Mouse (Mus musculus): ENCODE measurements at regions not wholly inside any gene's neighbourhood (a gene's known extent, or its start where the extent isn't known, plus 50 kb on each side); places are given as distances from the start of the nearest gene placed in this dataset.

DNA sequence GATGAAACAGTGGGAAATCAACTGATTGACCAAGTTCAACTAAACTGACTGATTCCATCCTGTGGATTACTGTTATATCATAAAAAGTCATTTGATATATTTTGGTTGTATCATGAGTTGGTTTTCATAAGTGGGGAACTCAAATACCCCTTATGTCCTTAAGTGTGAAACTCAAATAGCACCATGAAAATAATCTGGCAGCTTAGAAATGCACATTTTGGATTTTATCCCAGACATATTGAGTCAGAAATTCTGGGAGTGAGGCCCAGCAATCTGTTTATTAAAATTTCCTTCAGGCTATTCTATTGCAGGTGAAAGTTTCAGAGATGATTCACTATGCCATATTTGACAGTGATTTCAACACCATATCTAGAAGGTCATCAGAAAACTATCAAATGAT lies 1573.7 kb downstream of the Pcdh9 start:
- peak; percentile 71 for DNase-seq (ENCODE audit: low read depth, low spot score)

DNA sequence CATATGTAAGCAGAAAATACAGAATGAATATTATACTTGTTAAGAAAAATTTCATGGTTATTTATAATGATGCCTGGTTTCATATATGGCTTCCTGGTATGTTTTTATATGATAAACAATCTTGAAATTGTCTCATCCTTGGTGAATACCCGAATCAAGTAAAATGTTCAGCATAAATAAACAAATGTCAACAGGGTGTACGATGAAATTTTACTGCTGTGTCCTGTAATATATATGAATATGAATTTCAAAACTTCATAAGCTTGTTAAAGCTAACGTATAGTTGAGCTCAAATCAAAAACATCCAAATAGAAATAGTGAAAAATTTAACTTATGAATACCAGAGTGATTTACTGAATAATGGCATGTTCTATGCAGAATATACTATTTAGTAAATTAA lies 1586.5 kb downstream of the Pcdh9 start:
- DNase-seq (ENCODE audit: low read depth, low spot score) = no peak

DNA sequence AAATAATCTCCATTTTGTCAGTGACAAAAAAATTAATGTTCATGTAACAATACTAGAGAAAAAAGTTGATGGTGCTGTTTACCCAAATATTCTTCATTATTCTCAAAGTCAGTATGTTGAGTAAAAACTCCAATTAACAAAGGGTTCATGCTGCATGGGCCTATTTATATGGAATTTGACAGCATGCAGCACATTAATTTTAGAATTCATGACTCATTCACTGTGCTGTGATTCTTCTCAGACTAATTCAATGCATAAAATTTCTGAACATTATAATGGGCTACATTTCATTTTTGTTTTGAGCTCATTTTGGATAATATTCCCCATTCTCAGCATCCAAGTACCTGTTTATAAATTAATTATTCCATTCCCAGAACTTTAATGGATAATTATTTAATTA lies 1619.3 kb downstream of the Pcdh9 start:
- peak; percentile 56 for DNase-seq (ENCODE audit: low read depth, low spot score)

DNA sequence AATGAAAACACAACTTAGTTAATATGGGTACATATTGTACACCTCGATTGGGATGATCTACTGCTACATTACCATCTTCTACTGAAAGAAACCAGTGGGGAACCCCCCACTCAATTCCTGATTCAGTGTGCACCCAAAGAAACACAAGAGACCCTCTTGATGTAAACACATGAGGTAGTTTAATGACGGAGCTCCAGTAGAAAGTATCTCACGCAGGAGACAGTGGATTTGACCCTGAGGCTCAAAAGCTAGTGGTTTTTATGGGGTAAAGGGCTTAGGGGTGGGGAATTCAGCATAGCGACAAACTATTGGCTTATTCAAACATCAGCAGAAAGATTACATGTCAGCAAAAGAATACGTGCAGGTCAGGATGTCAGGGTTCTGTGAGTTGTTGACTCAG lies 1667.7 kb downstream of the Pcdh9 start:
- DNase-seq (ENCODE audit: low read depth, low spot score) = no peak
